Mouse (Mus musculus) MEL (cell line): ENCODE results near the gene Wdpcp.

Experiments used
- CTCF ChIP-seq, 3 experiments: IDR thresholded peaks in 2 of 3; conservative IDR thresholded peaks in 1 of 3; 2 replicates each; pipeline ENCODE4 v1.5.1; 2011 to 2012; ENCODE audit warnings: low read length in 3 of 3, low read depth in 2 of 3, mild to moderate bottlenecking in 2 of 3, improper control_type of control experiment in 1 of 3, inconsistent platforms in 1 of 3, mixed read lengths in 1 of 3, moderate library complexity in 1 of 3; ENCODE audit not compliant: control insufficient read depth in 1 of 3, insufficient read depth in 1 of 3, poor library complexity in 1 of 3, severe bottlenecking in 1 of 3
- EP300 ChIP-seq, 2 experiments: IDR thresholded peaks; 2 replicates each; pipeline ENCODE4 v1.6.1; 2011; ENCODE audit warnings: improper control_type of control experiment in 2 of 2, low read length in 2 of 2, low read depth in 1 of 2, mild to moderate bottlenecking in 1 of 2
- MAZ ChIP-seq: IDR thresholded peaks from 2 replicates; pipeline ENCODE4 v1.6.1; 2012; ENCODE audit warnings: low read depth, mild to moderate bottlenecking, inconsistent platforms, low read length, improper control_type of control experiment
- NELFE ChIP-seq: IDR thresholded peaks from 2 replicates; pipeline ENCODE4 v1.6.1; 2011; ENCODE audit warnings: low read depth, low read length, improper control_type of control experiment
- POLR2AphosphoS2 ChIP-seq: IDR thresholded peaks from 2 replicates; pipeline ENCODE4 v1.6.1; 2011; ENCODE audit warnings: low read length, improper control_type of control experiment
- POLR2AphosphoS5 ChIP-seq: IDR thresholded peaks from 2 replicates; pipeline ENCODE4 v1.6.1; 2012; ENCODE audit warnings: low read depth, borderline replicate concordance, mild to moderate bottlenecking, inconsistent platforms, low read length, moderate library complexity, mixed read lengths
- RAD21 ChIP-seq: IDR thresholded peaks from 2 replicates; pipeline ENCODE4 v1.6.1; 2011; ENCODE audit warnings: mild to moderate bottlenecking, low read depth, low read length, improper control_type of control experiment
- TBP ChIP-seq: IDR thresholded peaks from 2 replicates; pipeline ENCODE4 v1.8.0; 2011; ENCODE audit warnings: low read depth, low read length, improper control_type of control experiment
- USF2 ChIP-seq, 2 experiments: IDR thresholded peaks; 2 replicates each; pipeline ENCODE4 v1.6.1; 2011 to 2012; ENCODE audit warnings: improper control_type of control experiment in 2 of 2, low read length in 2 of 2, borderline replicate concordance in 1 of 2, inconsistent platforms in 1 of 2, low read depth in 1 of 2, mild to moderate bottlenecking in 1 of 2; ENCODE audit not compliant: insufficient read depth in 1 of 2
- ZMIZ1 ChIP-seq: IDR thresholded peaks from 2 replicates; pipeline ENCODE4 v1.6.1; 2012; ENCODE audit warnings: low read depth, mild to moderate bottlenecking, inconsistent platforms, low read length, improper control_type of control experiment, moderate library complexity
- ZNF384 ChIP-seq: IDR thresholded peaks from 2 replicates; pipeline ENCODE4 v1.6.1; 2012; ENCODE audit warnings: low read depth, mild to moderate bottlenecking, inconsistent platforms, low read length, improper control_type of control experiment

DNA sequence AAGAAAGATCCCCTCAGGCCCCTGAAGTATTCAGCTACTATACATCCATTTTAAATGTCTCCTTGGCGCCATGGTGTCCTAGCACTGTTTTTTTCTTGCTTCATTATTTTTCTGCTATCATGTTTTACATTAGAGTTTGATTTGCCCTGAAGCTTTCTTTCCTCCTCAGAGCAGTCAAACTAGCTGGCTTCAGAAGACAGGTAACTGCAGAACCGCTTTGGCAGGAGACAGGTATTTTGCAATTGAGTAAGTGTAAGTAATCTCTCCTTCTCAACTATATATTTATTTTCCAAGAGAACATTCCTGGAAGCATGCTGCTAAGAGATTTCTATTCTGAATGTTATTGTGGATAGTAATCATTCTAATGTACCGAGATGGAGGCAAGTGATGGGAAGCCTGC is 74.1 kb downstream of the Wdpcp start:
- TF ChIP-seq POLR2AphosphoS2 = no peak
- TF ChIP-seq CTCF (IDR thresholded peaks at IDR 0.05 in 2 of 3, conservative IDR thresholded peaks at IDR 0.05 in 1 of 3; ENCODE audit: control insufficient read depth in 1 of 3, insufficient read depth in 1 of 3, low read depth in 2 of 3, low read length in 3 of 3, poor library complexity in 1 of 3, severe bottlenecking in 1 of 3) = no peak
- no peak for TF ChIP-seq POLR2AphosphoS5
- no peak for TF ChIP-seq MAZ
- TF ChIP-seq EP300 (IDR thresholded peaks at IDR 0.05; ENCODE audit: low read depth in 1 of 2, low read length in 2 of 2) = no peak
- no peak for TF ChIP-seq RAD21
- no peak for TF ChIP-seq TBP
- TF ChIP-seq ZMIZ1 = no peak
- no peak for TF ChIP-seq NELFE
- no peak for TF ChIP-seq ZNF384
- TF ChIP-seq USF2 (IDR thresholded peaks at IDR 0.05; ENCODE audit: borderline replicate concordance in 1 of 2, insufficient read depth in 1 of 2, low read depth in 1 of 2, low read length in 2 of 2) = no peak
